7 mouse cellular contexts compared by ENCODE assay signal in genomic region chr2:73911175-73911700, GRCm38 (mm10). TPM values are rescaled to one million over a fixed set of nuclear protein-coding genes. Genes with fewer than 3 reads are reported as not detected.
DNase-seq lines count a peak whose midpoint lies in the region; ATAC-seq and TF ChIP-seq lines count a peak whose summit lies in the region.

Gene Atp5g3, minus strand, starts transcription at chr2:73911326.

- H3K9me3 ChIP-seq in embryonic facial prominence, embryonic 12.5 days = no peaks in the 10 kb centered on the region
- H3K9me3 ChIP-seq in limb, embryonic 12.5 days = no peaks in the 10 kb centered on the region
- H3K9me3 ChIP-seq in midbrain, embryonic 15.5 days = no peaks in the 10 kb centered on the region

- H3K9ac ChIP-seq in embryonic facial prominence, embryonic 12.5 days = peak within 1 kb of the TSS; percentile 99
- peak within 1 kb of the TSS; percentile 99 for H3K9ac ChIP-seq in limb, embryonic 12.5 days (replicated peaks)
- peak within 1 kb of the TSS; percentile 100 for H3K9ac ChIP-seq in midbrain, embryonic 15.5 days

- H3K4me1 ChIP-seq in embryonic facial prominence, embryonic 12.5 days = peaks cover 9% of the 10 kb centered on the region; the same call in 1 of the 2 replicates
- H3K4me1 ChIP-seq in kidney, adult 2 months (ENCODE audit: control insufficient read depth, insufficient read depth, low read length) = peaks cover 2% of the 10 kb centered on the region; the same call in 1 of the 2 replicates
- peaks cover 11% of the 10 kb centered on the region for H3K4me1 ChIP-seq in limb, embryonic 12.5 days (replicated peaks)
- peaks cover 20% of the 10 kb centered on the region for H3K4me1 ChIP-seq in midbrain, embryonic 15.5 days
- peaks cover 5% of the 10 kb centered on the region; the same call in 1 of the 2 replicates for H3K4me1 ChIP-seq in spleen, adult 2 months (ENCODE audit: control insufficient read depth, insufficient read depth, insufficient read length)

- peak within 1 kb of the TSS; percentile 66 for H3K4me2 ChIP-seq in embryonic facial prominence, embryonic 12.5 days (replicated peaks)
- peak within 1 kb of the TSS; percentile 75 for H3K4me2 ChIP-seq in limb, embryonic 12.5 days
- peak within 1 kb of the TSS; percentile 78 for H3K4me2 ChIP-seq in midbrain, embryonic 15.5 days

- H3K4me3 ChIP-seq in embryonic facial prominence, embryonic 12.5 days = peak within 1 kb of the TSS; percentile 98
- peak within 1 kb of the TSS; percentile 93 for H3K4me3 ChIP-seq in kidney, adult 2 months (ENCODE audit: insufficient read depth, low read depth, low read length)
- H3K4me3 ChIP-seq in limb, embryonic 12.5 days (replicated peaks) = peak within 1 kb of the TSS; percentile 98
- peak within 1 kb of the TSS; percentile 96 for H3K4me3 ChIP-seq in midbrain, embryonic 15.5 days
- peak within 1 kb of the TSS; percentile 100 for H3K4me3 ChIP-seq in spleen, adult 2 months (ENCODE audit: extremely low read depth, insufficient read depth, insufficient read length)

- DNase-seq in adrenal gland, postnatal 25 days = peak; percentile 91
- peak; percentile 94 to 96 for DNase-seq in heart, adult 18-20 months
- peak; percentile 96 for DNase-seq in kidney, adult 2 months
- peak; percentile 81 to 88 for DNase-seq in spleen, adult 2 months (ENCODE audit: low read depth in 1 of 2, low spot score in 2 of 2)

- H3K36me3 ChIP-seq in embryonic facial prominence, embryonic 12.5 days = peaks cover 28% of the 10 kb centered on the region
- peaks cover 21% of the 10 kb centered on the region for H3K36me3 ChIP-seq in kidney, adult 2 months (ENCODE audit: control insufficient read depth, insufficient read depth, low read length)
- H3K36me3 ChIP-seq in limb, embryonic 12.5 days = peaks cover 33% of the 10 kb centered on the region
- H3K36me3 ChIP-seq in midbrain, embryonic 15.5 days (replicated peaks) = peaks cover 28% of the 10 kb centered on the region
- H3K36me3 ChIP-seq in spleen, adult 2 months (ENCODE audit: control insufficient read depth, insufficient read depth, low read length) = peaks cover 14% of the 10 kb centered on the region

- H3K27me3 ChIP-seq in embryonic facial prominence, embryonic 12.5 days = no peaks in the 10 kb centered on the region
- H3K27me3 ChIP-seq in kidney, adult 2 months (replicated peaks; ENCODE audit: control insufficient read depth, insufficient read depth, low read length) = no peaks in the 10 kb centered on the region
- H3K27me3 ChIP-seq in limb, embryonic 12.5 days = 0 out of 2 replicates have a peak, but pooled peaks cover 2% of the 10 kb centered on the region
- no peaks in the 10 kb centered on the region for H3K27me3 ChIP-seq in midbrain, embryonic 15.5 days (replicated peaks)
- no peaks in the 10 kb centered on the region for H3K27me3 ChIP-seq in spleen, adult 2 months (ENCODE audit: control insufficient read depth, insufficient read depth, low read length)

- TF ChIP-seq POLR2A in kidney, adult 2 months (IDR thresholded peaks at IDR 0.05; ENCODE audit: low read depth, low read length) = peak; percentile 75
- peak; percentile 41; the same call in 1 of the 2 replicates for TF ChIP-seq POLR2A in spleen, adult 2 months (IDR thresholded peaks at IDR 0.05; ENCODE audit: low read depth, low read length)

- ATAC-seq in embryonic facial prominence, embryonic 12.5 days (ENCODE audit: insufficient number of reproducible peaks, insufficient read depth, low FRiP score, low TSS enrichment) = peak; percentile 85
- ATAC-seq in limb, embryonic 12.5 days (ENCODE audit: insufficient number of reproducible peaks, insufficient read depth, low FRiP score, low TSS enrichment, low read depth) = peak; percentile 88
- ATAC-seq in midbrain, embryonic 15.5 days (replicated peaks) = peak; percentile 97

- no peak for TF ChIP-seq CTCF in kidney, adult 2 months (conservative IDR thresholded peaks at IDR 0.05; ENCODE audit: insufficient read depth, insufficient read length, low read depth, low read length)
- no peak for TF ChIP-seq CTCF in spleen, adult 2 months (IDR thresholded peaks at IDR 0.05; ENCODE audit: extremely low read depth, insufficient read depth, insufficient read length, insufficient replicate concordance)

- H3K27ac ChIP-seq in embryonic facial prominence, embryonic 12.5 days = peak within 1 kb of the TSS; percentile 90
- H3K27ac ChIP-seq in kidney, adult 2 months (ENCODE audit: insufficient read depth, low read depth, low read length) = peak within 1 kb of the TSS; percentile 98
- peak within 1 kb of the TSS; percentile 93 for H3K27ac ChIP-seq in limb, embryonic 12.5 days
- peak within 1 kb of the TSS; percentile 91 for H3K27ac ChIP-seq in midbrain, embryonic 15.5 days
- H3K27ac ChIP-seq in spleen, adult 2 months (ENCODE audit: insufficient read depth, low read length) = peak within 1 kb of the TSS; percentile 87

- 2% methylated on average over 38 of the region's 38 CpGs for WGBS in embryonic facial prominence, embryonic 12.5 days
- WGBS in kidney, adult 2 months = 1% methylated on average over 38 of the region's 38 CpGs
- under 1% methylated on average over 38 of the region's 38 CpGs for WGBS in limb, embryonic 12.5 days
- under 1% methylated on average over 34 of the region's 38 CpGs for WGBS in midbrain, embryonic 15.5 days
- under 1% methylated on average over 38 of the region's 38 CpGs for WGBS in spleen, adult 2 months

RNA-seq across cellular contexts. Expression of gene Atp5g3, which starts in this region (rescaled TPM):
- 728 and 886 TPM in 2 replicates for total RNA-seq in adrenal gland, postnatal 25 days (2021)
- polyA plus RNA-seq in embryonic facial prominence, embryonic 12.5 days (2016; fragmentation: Nextera tagmentation; extraction: Ambion mirVana) = 889 and 909 TPM in 2 replicates
- 1,000 to 10,000 TPM; 3,414 to 3,928 TPM for total RNA-seq in heart, adult 18-20 months (2021)
- 1,531 and 1,803 TPM in 2 replicates for polyA plus RNA-seq in kidney, adult 2 months (2012; rRNA removed)
- polyA plus RNA-seq in limb, embryonic 12.5 days (2016; fragmentation: Nextera tagmentation; extraction: Ambion mirVana) = 968 and 980 TPM in 2 replicates
- polyA plus RNA-seq in midbrain, embryonic 15.5 days (2015; fragmentation: Nextera tagmentation; extraction: Ambion mirVana) = 968 and 1,008 TPM in 2 replicates
- 155 and 165 TPM in 2 replicates for polyA plus RNA-seq in spleen, adult 2 months (2012; rRNA removed)

Comparison
In these comparisons a context has a peak if more than half of its experiments do, and no peak if none do; other contexts are left out.
1. Peak in every context shown above with its lines: DNase-seq, ATAC-seq, H3K4me3 ChIP-seq and H3K27ac ChIP-seq.